Mouse (Mus musculus) telencephalon, adult 2 months (tissue): ENCODE measurements at regions not wholly inside any gene's neighbourhood (a gene's known extent, or its start where the extent isn't known, plus 50 kb on each side); places are given as distances from the start of the nearest gene placed in this dataset.
A peak's percentile ranks its signal among the peaks of the same experiment; 100 is the strongest.

ENCODE experiments used
- DNase-seq: peaks from one replicate; pipeline ENCODE4 v3.0.0-alpha.2; 2011; ENCODE audit warnings: low read depth, low spot score

- DNase-seq: no peak
Observed at GRCm38 (mm10) chr5:75342599-75342998, 190.5 kb downstream of the Pdgfra start.

DNA sequence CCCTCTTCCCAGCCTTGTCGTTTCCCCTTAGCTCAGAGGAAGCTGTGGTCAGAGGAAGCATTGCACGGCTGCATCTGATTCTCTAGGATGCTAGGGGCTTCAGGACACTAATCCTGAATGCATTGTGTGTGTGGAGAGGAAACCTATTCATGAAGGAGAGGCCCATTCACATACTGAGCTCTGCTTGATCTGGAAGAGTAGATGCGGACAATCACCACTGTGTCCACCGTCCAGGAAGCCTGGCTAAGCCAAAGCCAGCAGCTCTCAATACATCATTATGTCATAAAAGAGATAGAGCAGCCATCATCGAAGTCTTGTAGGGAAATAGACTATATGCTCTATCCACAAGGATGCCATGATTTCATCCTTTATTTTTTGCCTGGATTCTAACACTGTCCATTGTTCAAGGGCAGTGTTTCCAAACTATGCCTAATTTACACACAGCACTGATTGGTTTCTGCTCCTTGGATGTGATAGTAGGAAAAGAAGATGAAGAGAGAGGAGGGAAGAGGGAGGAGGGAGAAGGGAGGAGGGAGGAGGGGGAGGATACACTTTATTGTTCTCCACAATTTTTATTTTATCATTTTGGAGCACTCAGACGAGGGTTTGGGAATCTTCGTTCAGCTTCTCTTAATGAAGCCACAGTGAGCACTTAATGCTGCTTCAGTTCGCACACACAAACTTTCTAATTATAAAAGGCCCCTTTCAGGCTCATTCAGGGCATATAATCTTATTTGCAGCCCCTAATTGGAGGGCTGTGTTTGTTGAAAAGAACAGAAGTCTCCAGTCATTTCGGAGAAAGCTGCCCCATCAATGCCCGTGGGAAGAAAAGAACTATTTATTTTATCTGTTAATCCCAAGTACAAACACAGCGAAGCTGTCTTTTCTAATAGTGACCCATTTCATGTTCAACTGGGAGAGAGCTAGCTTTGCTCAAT, 195.0 kb downstream of the Pdgfra start:
- no peak for DNase-seq

DNA sequence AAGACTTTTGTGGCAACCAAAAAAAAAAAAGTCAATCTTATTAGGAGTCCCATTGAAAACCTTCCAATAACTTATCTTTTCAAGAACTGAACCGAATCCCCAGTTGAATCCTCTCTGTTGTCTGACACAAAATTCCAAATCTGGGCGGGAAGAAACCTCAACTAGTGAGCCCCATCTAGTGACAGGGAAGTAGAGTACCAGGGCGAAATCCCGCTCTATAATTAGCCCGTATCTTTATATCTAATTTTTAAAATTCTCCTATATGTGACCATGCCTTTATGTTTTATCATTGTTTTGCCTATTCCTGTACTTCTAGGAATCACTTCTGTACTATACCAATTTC, 195.7 kb downstream of the Pdgfra start:
- DNase-seq: no peak

DNA sequence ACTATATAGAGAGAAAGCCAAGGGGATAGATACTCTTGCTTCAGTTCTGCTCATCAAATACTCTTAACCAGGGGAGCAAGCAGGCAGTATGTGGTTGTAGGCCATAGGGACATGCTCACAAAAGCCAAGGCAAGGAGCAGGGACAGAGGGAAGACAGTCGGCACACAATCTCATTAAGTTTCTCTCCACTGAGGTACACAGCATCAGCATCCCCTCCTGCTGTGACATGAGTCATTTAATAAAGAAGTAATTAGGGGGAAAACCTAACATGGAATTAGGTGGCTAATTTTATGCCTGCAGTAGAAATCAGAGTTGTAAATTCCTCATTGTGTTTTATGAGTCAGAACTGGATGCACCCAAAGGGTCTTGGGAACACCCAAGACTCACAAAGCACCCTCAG, 203.2 kb downstream of the Pdgfra start:
- no peak for DNase-seq

GRCm38 (mm10) chr5:75358869-75359268, 206.8 kb downstream of the Pdgfra start:
- DNase-seq: no peak

DNA sequence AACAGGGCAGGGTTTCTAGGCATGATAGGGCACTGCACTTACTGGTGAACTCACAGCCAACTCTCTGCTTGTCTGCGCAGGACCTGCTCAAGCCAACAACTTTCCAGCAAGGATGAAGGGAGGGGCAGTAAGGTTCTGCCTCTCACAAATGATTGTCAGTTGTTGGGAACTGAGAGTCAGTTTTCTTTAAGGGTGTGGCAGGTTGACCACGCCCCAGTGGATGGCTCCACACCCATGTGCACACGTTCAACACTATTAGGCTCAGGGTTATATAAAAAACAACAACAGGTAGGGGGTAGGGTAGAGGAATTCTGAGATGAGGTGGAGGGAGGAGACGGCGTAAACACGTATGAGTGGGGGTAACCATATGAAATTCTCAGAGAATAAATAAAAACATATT, 210.9 kb upstream of the Kit start:
- DNase-seq: no peak

DNA sequence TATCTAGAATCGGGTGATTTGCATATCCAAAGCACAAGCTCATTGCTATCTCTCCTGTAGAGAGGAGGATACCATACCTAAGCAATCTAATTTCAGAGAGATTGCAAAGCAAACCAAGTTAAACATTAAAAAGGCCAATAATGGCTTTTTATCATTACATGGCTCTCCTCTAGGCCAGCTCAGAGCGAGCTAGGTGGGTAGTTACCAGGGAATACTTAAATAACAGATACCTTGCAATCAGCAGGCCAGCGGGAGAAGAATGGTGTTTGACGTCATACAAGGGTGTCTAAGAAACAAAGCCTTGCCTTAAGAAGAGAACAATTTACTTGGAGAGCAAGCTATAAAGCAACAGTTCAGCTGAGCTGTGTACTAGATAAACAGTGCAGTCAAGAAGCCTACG, 207.4 kb upstream of the Kit start:
- no peak for DNase-seq

DNA sequence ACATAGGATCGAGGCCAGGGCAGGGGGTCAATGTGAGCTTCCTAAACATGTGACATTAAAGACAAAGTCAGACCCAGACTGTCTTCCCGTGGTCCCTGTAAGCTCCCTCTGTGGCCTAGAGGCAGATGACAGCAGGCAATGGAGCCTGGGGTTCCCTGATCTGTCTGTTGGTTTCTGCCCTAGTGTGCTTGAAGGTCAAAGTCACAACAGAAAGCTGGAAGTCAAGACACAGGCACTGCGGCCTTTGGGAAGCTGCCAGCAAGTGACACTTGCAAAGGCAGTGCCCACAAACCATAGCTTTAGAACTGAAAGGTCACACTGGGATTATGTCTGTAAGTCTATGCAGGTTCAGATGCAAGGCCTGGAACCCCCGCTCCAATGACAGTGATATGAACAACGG, 206.0 kb upstream of the Kit start:
- DNase-seq: no peak

GRCm38 (mm10) chr5:75372849-75373248, 201.9 kb upstream of the Kit start:
- no peak for DNase-seq

GRCm38 (mm10) chr5:75377311-75378300, 197.1 kb upstream of the Kit start:
- DNase-seq: no peak

GRCm38 (mm10) chr5:75378655-75379054, 196.1 kb upstream of the Kit start:
- no peak for DNase-seq

DNA sequence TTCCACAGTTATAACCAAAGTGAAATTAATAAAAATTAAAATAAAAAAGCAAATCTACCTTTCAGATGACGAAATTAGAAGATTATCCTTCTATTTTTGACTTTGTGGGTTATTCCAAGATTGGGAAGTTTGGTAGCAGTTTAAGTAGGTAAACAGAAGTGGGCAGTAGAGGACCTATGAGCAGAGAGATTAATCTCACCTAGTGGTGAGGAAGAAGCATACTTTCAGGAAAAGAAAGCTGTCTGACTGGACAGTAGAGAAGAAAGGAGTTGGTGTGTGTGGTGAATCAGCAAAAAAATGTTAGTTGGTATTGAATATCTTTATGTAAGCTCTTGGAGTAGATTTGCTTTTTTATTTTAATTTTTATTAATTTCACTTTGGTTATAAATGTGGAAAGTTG, 194.4 kb upstream of the Kit start:
- DNase-seq: no peak

DNA sequence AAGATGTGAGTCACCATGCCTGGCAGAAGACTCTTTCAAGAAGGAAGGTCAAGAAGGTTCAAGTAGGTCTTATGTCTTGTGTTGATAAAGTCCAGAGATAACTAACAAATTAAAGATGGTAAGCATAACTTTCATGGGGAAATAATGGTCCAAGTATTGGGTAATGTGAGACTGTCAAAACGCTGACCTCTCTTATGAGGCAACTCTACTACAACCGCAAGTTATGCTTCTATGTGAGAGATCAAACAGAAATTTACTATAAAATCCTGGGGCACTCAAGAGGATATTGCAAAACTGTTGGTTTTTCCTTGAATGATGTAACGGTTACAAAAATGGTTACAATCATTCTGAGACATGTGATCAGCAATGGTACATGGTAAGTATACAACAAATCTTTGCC, 192.6 kb upstream of the Kit start:
- no peak for DNase-seq

GRCm38 (mm10) chr5:75387886-75388454, 186.7 kb upstream of the Kit start:
- no peak for DNase-seq

DNA sequence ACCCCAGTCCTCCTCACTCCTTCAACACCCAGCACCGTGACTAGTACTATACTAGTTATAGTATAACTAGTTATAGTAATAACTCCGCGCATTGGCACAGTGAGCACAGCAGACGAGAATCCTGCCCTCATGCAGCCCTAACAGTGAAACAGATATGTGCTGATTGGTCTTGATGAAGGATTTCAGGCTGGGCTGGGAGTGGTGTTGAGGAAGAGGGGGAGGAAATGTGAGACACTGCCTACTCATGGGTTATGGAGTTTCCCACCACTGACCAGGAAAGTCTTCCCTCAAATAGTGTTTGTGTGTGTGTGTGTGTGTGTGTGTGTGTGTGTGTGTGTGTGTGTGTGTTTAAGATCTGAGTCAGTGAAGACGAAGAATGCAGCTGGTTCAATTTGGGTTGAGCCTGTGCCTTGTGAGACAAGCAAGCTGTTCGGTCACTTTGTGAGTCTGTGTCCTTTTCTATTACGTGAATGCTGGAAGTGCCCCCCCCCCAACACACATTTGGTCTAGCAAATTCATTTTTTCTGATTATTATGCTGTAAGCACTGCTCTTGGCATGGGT, 185.9 kb upstream of the Kit start:
- DNase-seq: no peak

- peak; percentile 45 for DNase-seq
Observed at GRCm38 (mm10) chr5:75389433-75389971, 185.2 kb upstream of the Kit start.

DNA sequence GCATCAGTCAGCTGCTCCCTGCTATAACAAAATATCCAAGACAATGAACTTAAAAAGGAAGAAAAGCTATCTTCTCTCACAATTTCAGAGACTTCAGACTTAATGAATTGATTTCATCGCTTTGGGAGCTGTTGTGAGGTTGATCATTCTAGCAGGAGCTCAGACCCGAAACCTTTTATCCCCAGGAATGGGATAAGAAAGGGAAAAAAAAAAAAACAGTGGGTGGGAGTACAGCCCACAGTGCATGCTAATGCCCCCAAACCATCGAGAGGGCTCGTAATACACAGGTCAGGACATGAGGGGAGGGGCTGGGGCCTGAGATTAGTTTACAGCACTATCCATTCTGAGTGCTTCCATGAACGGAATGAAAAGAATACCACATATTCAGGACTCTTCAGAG, 175.9 kb upstream of the Kit start:
- no peak for DNase-seq

DNA sequence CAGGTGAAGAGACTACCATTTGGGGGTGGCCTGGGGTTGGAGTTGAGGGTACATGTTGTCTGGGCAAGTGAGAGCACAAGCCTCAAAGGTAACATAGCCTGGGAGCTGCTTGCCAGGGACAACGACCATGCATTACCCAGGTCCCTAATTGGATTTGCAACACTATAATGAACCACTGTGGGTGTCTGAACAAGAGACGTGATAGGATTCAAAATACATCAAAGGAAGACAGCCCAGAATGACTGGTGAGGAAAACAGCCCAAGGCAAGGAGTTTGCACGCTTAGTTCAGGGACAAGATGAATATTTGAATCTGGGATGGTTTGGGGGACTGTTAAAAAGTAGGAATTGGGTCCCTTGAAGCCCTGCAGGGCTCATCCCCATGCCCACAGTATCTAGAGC, 173.0 kb upstream of the Kit start:
- no peak for DNase-seq

DNA sequence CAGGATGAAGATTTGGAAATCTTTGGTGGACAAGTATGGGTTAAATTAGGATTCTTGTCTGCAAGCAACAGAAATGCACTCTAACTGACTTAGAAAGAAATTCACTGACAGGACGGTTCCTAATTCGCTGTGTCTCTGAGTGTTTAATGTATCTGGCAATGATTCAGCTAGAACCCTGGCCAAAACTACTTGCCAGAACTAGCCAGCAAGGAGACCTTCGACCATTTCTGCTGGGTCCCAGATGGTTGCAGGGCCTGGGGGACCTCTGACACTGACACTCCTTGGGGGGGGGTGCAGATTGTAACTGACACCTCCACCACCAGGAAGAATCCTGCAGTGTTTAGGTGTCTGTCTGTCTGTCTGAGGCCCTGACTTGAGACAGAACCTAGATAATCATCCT, 172.1 kb upstream of the Kit start:
- no peak for DNase-seq

- DNase-seq: no peak
Observed at GRCm38 (mm10) chr5:75403531-75403930, 171.2 kb upstream of the Kit start.

GRCm38 (mm10) chr5:75404601-75405285, 170.0 kb upstream of the Kit start:
- DNase-seq: no peak
